Mouse (Mus musculus): ENCODE measurements around the gene Klhl36.
A peak's percentile ranks its signal among the peaks of the same experiment; 100 is the strongest.

Klhl36 gene

DNA sequence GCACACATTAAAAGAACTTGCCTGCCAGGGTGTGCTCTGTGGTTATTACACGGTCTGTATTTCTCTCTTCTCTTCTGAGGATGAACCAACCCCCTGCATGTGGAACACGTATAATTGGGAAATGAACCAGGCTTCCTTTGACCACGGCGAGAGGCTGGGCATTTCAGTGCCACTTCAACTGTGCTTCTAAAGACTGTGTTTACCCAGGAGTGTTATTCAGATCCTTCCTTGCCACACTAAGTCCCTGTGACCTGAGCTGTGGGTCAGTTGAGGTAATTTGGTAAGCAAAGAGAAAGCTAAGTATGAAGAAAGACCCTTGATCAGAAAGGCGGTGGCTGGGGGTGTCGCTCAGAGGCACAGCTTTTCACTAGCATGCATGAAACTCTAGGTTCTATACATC lies 19.2 kb downstream of the Klhl36 start:
- DNase-seq (ENCODE audit: extremely low read depth, low read depth) = no peak

DNA sequence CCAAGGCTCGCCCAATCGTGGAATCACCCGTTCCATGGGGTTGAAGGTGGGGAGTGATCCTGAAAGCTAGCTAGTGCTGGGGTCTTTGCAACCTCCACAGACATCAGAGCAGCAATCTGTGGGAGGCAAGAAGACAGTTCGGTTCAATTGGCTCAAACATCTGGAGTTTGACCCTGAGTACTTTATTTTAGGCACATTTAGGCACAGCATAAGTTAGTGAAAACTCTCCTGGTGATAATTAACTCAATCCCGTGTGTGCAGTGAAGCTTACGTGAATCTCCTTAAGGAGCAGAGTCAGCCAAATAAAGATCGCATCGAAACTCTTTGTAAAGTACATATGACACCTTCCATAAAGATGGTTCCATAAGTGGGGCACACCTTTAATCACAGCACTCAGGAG lies 19.9 kb downstream of the Klhl36 start:
- DNase-seq (ENCODE audit: extremely low read depth, low read depth) = no peak

DNA sequence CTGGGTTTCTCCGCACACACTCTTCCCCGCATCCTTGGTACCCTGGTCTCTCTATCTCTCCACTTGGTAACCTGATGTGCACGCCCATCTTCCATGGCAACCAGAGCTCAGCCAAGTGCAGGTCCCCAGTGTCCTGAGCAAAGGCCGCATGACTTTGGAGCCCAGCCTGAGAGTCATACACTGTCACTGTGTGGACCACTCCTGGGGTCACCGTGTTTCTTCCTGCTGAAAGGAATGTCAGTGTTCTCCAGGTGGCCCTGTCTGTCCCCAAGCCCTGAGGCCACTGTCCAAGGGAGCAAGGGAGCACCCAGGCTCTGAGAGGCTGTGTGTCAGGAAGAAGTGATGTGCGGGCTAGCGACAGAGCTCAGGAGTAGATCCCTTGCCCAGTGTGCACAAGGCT lies 21.2 kb downstream of the Klhl36 start:
- DNase-seq (ENCODE audit: extremely low read depth, low read depth) = no peak

DNA sequence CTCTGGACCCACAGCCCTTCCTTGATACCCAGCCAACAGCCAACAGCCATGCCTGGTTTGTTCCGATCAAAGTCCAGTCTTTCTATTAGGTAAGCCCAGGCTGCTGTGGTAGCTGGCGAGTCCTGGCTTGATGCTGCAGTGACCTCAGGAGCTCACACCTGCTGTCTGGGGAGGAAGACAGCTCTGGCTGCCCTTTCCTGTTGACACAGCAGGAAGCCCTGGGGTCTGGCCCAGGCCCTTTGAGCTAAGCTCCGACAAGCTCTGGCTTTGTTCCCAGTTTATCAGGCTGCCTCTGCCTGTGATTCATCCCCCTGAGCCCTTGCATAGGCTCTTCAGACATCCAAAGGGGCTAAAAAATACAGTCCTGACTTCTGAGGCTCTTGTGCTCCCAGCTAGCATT lies 23.5 kb downstream of the Klhl36 start:
- no peak for DNase-seq (ENCODE audit: extremely low read depth, low read depth)

DNA sequence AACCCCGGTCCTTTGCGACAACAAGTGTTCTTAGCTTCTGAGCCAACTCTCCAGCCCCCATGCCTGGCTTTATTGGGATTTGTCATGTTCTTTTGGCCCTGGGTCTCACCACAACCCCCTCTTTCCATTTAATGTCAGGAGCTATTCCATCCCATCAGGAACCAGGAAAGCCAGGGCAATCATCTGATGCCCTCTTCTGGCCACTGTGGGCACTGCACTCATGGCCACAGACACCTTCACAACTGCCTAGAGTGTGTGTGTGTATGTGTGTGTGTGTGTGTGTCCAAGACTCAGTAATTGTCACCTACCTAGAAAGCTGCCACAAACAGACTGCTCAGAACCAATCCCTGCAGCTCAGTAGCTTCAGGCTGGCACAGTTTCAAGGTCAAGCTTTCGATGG lies 25.1 kb downstream of the Klhl36 start:
- peak; percentile 9 for DNase-seq (ENCODE audit: extremely low read depth, low read depth)

DNA sequence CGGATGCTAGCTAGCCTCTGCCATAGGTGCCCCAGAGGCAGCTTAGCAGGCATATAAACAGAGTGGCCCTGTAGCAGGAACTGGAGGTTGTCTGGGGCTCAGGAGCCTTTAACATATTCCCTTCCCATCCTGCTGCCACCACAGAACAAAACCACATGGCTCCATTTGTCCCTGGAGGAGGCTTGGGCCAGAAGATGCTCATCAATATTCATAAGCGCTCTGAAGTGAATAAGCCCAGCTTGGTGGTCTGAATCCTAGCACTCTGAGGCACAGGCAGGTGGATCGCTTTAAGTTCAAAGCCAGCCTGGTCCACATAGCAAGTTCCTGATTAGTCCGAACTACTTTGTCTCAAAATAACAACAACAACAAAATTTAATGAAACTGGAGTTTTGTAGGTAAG lies 25.9 kb downstream of the Klhl36 start:
- DNase-seq (ENCODE audit: extremely low read depth, low read depth) = no peak

DNA sequence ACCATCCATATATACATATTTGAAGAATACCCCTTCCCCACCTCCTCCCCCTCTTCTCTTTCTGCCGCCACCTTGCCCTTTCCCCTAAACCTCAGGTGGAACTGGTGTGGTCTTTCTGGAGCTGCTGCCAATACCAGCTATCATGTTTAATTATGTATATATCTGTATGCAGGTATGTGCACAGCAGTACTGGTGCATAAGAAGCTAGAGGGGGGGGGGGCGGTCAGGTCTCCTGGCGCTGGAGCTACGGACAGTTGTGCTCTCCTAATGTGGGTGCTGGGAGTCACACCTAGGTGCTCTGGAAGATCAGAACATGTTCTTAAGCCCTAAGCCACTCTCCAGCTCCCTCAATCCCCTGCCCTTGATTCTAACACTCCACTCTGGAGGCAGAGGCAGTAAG lies 35.0 kb downstream of the Klhl36 start:
- no peak for DNase-seq (ENCODE audit: extremely low read depth, low read depth)

DNA sequence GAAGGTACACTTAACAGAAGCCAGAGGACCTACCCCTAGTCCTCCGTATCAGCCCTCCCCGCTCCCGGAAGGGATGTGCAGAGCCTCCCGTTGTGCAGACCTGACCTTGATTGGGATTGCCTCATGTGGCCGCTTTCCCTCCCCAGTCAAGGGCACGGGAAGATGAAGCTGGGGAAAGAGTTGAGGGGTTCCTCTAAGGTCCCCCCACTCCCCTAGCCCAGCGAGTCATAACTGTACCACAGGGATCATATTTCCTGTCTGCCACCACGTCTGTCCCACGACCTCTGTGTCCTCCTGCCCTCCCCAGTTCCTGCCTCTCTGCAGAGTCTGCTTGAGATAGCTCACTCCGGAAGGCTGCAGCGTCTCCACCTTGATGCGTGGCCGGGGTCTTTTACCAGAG lies 35.9 kb downstream of the Klhl36 start:
- no peak for DNase-seq (ENCODE audit: extremely low read depth, low read depth)

DNA sequence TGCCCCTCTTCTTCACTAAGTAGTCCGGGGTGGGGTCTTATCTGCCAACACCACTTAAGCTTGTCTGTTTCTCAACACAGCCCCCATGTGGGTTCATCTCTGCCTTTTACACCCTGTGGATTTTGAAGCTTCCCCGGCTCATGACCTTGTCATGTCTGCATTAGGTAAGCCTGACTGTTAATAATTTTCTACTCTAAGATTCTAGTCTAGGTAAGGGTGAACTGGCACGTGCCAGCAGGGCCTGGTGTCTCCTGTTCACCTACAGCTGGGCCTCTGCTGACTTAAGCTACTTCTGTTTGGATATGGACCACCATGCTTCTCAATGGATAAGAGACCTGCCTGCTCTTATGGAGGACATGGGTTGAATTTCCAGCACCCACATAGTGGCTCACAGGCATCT lies 39.3 kb downstream of the Klhl36 start:
- DNase-seq (ENCODE audit: extremely low read depth, low read depth) = no peak

DNA sequence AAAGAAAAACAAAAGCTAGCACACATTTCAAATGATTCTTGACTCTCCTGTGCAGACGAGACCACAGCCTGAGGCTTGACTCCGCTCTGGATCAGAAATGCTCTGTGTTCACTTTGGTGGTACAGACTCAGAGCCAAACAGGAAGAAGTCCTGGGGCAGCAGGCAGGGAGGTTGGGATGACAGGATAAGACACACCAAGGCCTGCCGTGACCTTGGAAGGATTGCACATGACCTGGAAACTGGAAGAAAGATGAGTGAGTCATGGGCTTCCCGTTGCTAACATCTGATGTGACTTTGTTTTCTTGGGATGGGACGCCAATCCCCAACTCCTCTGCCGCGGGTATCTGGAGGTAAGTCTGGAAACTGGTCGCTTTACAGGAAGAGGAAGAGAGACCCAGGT lies 39.9 kb downstream of the Klhl36 start:
- no peak for DNase-seq (ENCODE audit: extremely low read depth, low read depth)

DNA sequence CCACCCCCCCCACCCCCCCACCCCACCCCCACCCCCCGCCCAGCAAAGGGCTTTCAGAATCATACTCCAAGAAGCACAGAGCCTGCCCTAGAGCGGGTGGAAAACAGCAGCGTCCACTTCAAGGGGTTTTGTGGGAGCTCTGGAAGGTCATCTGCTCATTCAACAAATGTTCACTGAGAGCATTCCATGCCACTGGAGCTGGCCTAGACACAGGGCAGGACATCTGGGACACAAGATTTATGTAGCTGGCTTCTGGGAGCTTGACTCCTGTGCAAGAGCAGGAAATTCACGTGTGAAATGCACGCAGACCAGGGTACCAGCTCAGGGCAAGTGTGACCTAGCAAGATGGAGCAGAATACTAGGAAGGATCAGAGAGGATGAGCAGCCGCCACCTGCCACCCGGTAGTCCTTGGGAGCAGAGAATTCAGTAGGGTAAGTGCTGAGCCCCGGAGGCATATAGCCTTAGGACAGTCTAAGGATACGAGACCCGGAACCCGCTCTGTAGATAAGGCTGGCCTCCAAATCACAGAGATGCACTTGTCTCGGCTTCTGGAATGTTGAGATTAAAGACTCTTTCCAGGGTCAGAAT lies 42.4 kb downstream of the Klhl36 start:
- no peak for DNase-seq (ENCODE audit: extremely low read depth, low read depth)

DNA sequence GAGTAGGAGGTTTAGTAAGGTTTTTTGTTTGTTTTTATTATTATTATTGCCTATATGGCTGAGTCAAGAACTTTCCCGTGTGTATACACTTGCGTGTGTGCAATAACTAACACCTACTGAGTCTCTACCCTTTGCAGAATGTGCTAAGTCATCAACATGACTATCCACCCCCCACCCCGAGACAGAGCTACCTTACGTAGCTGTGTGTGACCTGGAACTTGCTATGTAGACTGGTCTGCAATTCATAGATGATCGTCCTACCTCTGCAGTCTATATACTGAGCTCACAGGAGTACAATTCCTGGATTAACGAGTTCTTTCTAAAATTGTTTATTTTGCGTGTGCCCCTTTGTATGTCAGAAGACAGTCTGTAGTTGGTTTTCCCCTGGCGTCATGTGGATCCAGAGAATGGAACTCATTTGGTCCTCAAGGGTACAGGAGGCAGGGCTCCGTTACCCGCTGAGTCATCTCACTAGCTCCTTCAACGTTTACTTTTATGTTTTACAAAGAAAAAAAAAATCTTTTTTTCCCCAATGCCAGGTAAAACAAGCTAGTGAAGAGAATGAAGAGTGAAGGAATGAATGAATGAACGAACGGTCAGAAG lies 48.0 kb downstream of the Klhl36 start, which contains the start of gene Usp10:
Gene Usp10 (plus strand): TSS at position 417 of the 603 bp plus-strand sequence.
- DNase-seq (ENCODE audit: extremely low read depth, low read depth) = peak; percentile 58

DNA sequence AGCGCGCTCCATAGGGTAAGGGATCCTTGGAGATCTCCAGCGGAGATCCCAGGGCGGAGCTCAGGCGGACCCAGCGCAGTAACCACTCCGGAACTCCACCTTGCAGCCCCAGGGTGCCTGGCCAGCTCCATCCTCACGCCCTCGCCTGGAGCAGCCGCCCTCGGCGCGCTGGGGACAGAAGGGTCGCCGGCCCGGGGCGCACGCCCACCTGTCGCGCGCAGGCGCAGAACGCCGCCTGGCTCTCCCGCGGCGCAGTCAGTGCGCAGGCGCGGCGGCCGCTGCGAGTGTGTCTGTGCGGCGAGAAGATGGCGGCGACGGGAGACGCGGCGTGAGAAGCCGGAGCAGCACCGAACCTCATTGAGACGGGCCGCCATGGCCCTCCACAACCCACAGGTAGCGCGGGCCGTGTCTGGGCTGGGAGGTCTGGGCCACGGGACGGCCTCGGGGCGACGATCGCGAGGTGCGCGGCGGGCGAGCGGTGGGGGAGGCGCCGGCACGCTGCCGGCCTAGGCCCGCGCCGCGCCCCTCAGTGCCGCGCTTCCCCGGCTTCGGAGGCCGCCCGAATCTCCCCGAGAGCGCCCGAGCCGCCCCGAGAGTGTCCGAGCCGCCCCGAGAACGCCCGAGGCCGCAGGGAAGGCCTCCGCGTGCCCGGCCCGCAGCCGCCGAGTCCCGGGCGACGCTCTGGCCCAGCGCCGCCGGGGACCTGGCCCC lies 48.6 kb downstream of the Klhl36 start, which contains the start of gene Gm20388:
Gene Gm20388 (plus strand): TSS at position 295 of the 711 bp plus-strand sequence.
- DNase-seq (ENCODE audit: extremely low read depth, low read depth) = no peak

DNA sequence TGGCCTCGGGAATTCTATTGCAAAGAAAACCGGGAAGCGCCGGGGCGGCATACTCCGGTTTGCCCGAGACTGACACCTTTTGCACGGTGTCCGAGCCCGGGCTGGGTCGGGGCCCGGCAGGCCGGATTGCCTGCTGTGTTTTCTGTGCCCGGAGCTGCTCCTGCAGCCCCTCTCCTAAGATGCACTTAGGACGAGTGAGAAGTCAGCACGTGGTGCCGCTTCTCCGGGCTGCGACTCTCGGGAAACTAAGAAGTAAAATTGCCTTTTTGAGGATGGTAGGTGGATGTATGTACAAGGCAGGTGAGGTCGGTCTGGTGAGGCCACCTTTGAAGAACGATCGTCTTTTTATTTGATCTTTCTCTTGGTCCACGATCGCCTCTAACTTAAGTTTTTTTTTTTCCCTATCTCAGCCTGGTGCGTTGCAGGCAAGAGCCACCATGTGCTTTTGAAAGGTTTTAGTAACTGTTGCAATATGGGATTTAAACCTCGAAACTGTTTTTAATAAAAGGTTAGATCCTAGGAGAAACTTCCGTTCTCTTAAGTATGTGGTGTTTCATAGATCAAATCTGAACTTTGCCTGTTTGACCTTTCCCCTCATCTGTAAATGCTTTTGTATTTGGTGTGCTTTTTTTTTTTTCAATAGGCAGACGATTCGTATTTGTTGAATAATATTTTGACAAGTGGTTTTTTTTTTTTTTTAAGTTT lies 49.3 kb downstream of the Klhl36 start:
- no peak for DNase-seq (ENCODE audit: extremely low read depth, low read depth)

DNA sequence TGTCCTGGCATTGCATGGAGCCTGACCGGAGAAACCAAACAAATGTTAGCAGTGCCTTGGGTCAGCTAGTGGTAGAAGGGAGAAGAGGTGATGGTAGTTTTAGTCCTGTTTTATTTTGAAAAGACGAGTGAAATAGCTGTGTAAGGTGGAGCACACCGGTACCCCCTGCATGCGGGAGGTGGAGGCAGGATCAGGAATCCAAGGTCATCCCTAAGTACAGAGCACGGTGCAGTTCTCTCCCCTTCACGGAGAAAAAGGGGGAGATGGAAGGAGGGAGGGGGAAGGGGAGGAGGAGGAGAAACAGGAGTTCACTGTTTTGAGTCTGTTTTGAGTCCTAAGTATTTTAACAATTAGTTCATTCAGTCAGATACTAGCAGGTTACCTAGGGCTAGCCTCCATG lies 50.6 kb downstream of the Klhl36 start:
- no peak for DNase-seq (ENCODE audit: extremely low read depth, low read depth)

DNA sequence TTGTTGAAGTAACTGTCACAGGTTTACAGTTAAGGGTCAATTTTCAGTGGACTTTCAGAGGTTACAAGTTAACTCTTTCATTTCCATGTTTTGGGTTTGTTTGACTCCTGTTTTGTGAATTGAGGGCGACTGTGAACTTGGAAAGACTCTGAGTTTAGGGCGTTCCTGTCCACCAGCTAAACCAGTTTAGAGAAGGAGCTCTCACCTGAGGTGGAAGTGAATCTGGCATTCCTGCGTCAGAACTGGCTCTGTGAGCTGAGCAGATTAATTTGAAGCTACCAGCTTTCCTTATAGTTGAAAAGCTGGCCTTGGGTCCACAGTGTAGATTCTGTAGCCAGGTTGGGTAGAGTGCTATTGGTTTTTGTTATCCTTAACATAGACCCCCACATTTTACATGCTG lies 51.1 kb downstream of the Klhl36 start:
- no peak for DNase-seq (ENCODE audit: extremely low read depth, low read depth)

DNA sequence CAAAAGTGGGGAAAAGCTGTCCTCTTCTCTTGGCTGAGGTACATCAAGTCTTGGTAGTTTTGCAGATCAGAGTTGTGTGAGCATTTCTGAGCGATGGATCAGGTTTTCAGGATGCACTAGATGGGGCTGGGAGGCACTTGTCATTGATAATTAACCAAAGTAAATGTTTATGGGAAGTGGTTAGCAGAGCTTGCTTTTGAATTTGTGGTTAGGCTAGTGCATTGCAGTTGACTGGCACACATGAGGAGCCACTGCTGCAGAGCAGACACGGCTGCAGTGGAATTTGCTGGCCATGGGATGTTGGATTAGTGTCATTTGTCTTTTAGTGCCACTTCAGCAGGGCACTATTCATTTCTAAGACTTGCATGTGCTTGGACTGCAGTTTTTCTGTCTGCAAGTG lies 52.1 kb downstream of the Klhl36 start:
- no peak for DNase-seq (ENCODE audit: extremely low read depth, low read depth)

DNA sequence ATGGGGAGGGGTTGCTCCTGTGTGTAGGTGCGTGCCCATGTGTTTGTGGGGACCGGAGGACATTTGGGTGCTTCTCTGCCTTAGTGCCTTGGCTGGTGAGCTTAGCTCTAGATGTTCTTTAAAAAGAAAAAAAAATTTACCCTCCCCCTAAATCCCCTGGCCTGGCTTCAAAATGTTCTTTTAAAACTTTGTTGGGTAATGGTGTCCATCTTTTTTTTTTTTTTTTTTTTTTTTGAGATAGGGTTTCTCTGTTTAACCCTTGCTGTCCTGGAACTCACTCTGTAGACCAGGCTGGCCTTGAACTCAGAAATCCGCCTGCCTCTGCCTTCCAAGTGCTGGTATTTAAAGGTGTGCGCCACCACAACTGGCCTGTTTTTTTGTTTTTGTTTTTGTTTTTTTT lies 53.2 kb downstream of the Klhl36 start:
- no peak for DNase-seq (ENCODE audit: extremely low read depth, low read depth)

DNA sequence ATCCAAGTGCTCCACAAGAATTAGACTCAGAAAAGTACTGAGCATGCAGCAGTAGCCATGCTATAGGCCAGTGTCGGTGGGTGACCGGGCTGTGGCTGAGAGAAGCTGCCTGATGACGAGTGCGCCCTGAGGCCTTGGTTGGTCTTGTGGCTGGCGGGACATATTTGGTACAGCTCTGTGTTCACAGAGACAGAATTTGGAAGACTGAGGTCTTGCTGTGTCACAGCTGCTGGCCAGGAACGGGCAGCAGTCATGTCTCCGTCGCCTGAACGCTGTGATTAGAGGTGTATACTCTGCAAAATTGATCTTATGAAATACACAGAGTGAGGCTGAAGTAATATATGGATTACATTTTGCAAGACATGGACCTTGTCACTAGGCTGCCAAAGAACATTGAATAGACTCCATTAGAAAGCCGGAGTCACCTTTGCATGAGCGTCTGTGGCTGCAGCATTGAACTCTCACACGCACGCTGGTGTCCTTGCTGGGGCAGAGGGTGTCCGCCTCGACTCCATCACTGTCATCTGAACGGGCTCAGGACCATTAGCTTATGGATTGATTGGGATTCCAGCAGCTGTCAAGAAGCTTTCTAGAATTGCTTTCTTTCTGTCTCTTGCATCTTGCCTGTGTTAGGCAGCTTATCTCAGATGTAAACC lies 54.3 kb downstream of the Klhl36 start:
- DNase-seq (ENCODE audit: extremely low read depth, low read depth) = no peak

DNA sequence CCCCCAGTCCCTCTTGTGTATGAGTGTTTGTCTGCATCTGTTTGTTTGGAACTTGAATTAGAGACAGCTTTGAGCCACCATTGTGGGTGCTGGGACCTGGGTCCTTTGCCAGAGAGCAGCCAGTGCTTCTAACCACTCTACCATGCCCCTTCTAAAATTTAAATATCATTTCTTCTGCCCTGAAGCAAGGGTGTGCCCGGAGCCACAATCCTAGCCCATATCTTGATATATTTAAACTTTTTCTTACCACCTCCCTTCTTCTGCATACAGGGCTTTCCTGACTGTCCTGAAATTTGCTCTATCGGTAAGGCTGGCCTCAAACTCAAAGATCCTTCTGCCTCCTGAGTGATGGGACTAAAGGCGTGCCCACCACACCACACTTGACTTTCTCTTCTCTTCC lies 55.3 kb downstream of the Klhl36 start:
- DNase-seq (ENCODE audit: extremely low read depth, low read depth) = no peak

DNA sequence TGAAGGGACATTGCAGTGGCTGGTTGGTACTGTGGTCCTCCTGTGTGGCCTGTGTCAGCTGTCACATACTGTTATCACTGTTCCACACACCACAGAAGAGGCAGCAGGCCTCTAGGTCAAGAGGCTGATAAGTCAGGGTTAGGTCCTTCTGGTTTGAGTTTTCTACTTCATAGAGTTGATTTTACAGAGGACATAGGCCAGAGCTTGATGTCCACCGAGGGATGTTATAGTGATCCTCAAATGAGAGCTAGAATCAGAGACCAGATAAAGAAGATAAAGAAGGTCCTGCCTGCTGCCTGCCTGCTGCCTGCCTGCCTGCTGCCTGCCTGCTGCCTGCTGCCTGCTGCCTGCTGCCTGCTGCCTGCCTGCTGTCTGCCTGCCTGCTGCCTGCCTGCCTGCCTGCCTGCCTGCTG lies 56.1 kb downstream of the Klhl36 start:
- DNase-seq (ENCODE audit: extremely low read depth, low read depth) = no peak

DNA sequence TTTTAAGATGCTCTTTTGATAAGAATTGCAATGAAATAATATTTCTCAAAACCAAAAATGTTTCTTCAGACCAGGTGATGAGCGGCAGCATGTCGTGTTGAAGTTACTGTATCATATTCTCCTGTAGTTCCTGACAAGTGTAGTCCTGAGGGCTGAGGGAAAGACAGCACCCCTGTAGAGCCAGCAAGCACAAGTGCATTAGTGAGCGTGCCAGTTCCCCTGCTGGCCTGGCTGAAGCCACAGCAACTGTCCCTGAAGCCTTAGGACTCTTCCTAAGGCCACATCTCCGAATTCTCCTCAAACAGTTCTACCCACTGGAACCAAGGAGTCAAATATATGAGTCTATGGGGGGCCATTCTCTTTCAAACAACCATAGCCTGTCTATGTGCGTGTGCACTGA lies 61.2 kb downstream of the Klhl36 start:
- DNase-seq (ENCODE audit: extremely low read depth, low read depth) = no peak

Measured in MEL-GATA-1-ER (cell line).